Mouse (Mus musculus) gonadal fat pad, adult 2 months (tissue): Measurements from ENCODE around the gene Tcf7l2. TPM values are rescaled to one million over a fixed set of nuclear protein-coding genes. Genes with fewer than 3 reads are reported as not detected.

Experiments
- DNase-seq: peaks from one replicate; pipeline ENCODE4 v3.0.0-alpha.2; 2012; ENCODE audit warnings: low read depth
- polyA plus RNA-seq: library from polyadenylated mRNA; depleted of rRNA; stranded (reverse); fragments of >200 nt; gene quantifications from 2 replicates; pipeline ENCODE4 v1.2.3, GENCODE M21; 2012

Gene Tcf7l2
- polyA plus RNA-seq, 1 experiment = 10.4 TPM

GRCm38 (mm10) chr19:55732499-55732898 is 9.1 kb upstream of the Tcf7l2 start:
- DNase-seq = no peak

GRCm38 (mm10) chr19:55732994-55733393 is 8.6 kb upstream of the Tcf7l2 start:
- no peak for DNase-seq

GRCm38 (mm10) chr19:55736016-55736415 is 5.6 kb upstream of the Tcf7l2 start:
- DNase-seq = no peak

GRCm38 (mm10) chr19:55739713-55740112 is 1.9 kb upstream of the Tcf7l2 start:
- DNase-seq = no peak

- DNase-seq = no peak
These were observed 724 bp upstream of the Tcf7l2 start for GRCm38 (mm10) chr19:55740753-55741438.

GRCm38 (mm10) chr19:55742386-55743000 is 873 bp downstream of the Tcf7l2 start:
- DNase-seq = no peak

GRCm38 (mm10) chr19:55743001-55743556 is 1.5 kb downstream of the Tcf7l2 start:
- DNase-seq = no peak

- DNase-seq = no peak
These were observed 2.2 kb downstream of the Tcf7l2 start for GRCm38 (mm10) chr19:55743557-55744441.

- no peak for DNase-seq
These were observed 3.1 kb downstream of the Tcf7l2 start for GRCm38 (mm10) chr19:55744576-55745191.

GRCm38 (mm10) chr19:55745192-55745578 is 3.6 kb downstream of the Tcf7l2 start:
- no peak for DNase-seq

- no peak for DNase-seq
These were observed 4.6 kb downstream of the Tcf7l2 start for GRCm38 (mm10) chr19:55746241-55746640.

- DNase-seq = no peak
These were observed 5.8 kb downstream of the Tcf7l2 start for GRCm38 (mm10) chr19:55747237-55747925.

GRCm38 (mm10) chr19:55747926-55748291 is 6.3 kb downstream of the Tcf7l2 start:
- DNase-seq = no peak

GRCm38 (mm10) chr19:55748801-55749200 is 7.2 kb downstream of the Tcf7l2 start:
- no peak for DNase-seq

- no peak for DNase-seq
These were observed 7.9 kb downstream of the Tcf7l2 start for GRCm38 (mm10) chr19:55749532-55749931.

GRCm38 (mm10) chr19:55750048-55750447 is 8.4 kb downstream of the Tcf7l2 start:
- DNase-seq = no peak

GRCm38 (mm10) chr19:55750465-55750864 is 8.8 kb downstream of the Tcf7l2 start:
- DNase-seq = no peak

GRCm38 (mm10) chr19:55752861-55753260 is 11.2 kb downstream of the Tcf7l2 start:
- no peak for DNase-seq

GRCm38 (mm10) chr19:55754303-55754702 is 12.7 kb downstream of the Tcf7l2 start:
- no peak for DNase-seq

- no peak for DNase-seq
These were observed 13.8 kb downstream of the Tcf7l2 start for GRCm38 (mm10) chr19:55755462-55755861.

GRCm38 (mm10) chr19:55756707-55757106 is 15.1 kb downstream of the Tcf7l2 start:
- no peak for DNase-seq
